Mouse (Mus musculus) ES-Bruce4 (cell line): Measurements from ENCODE around the gene Pycard.

Experiments
- CTCF ChIP-seq: IDR thresholded peaks from one replicate; pipeline ENCODE4 v1.8.1; 2011; ENCODE audit warnings: low read depth, low read length
- EP300 ChIP-seq: IDR thresholded peaks from 2 replicates; pipeline ENCODE4 v1.6.1; 2011; ENCODE audit warnings: low read depth, low read length; ENCODE audit not compliant: insufficient read depth

GRCm38 (mm10) chr7:127988904-127989303 is 4.8 kb downstream of the Pycard start:
- TF ChIP-seq CTCF (no peak), EP300 (no peak)
